Mouse (Mus musculus) forebrain, embryonic 11.5 days (tissue): ENCODE results near the gene Grn. TPM values are rescaled to one million over a fixed set of nuclear protein-coding genes. Genes with fewer than 3 reads are reported as not detected.

Source experiments
- ATAC-seq: fragments of 200-750 bp; cut with Nextera tagmentation; replicated peaks from 2 replicates; pipeline ENCODE4 v1.8.0; 2017; ENCODE audit warnings: moderate TSS enrichment; ENCODE audit not compliant: low FRiP score
- DNase-seq: peaks from one replicate; pipeline ENCODE4 v3.0.0-alpha.2; 2017; ENCODE audit warnings: low spot score
- H3K27ac ChIP-seq: fragments of 300-500 bp; sonication (generic); 2 replicates; pipeline ENCODE4 v1.5.1; 2014; ENCODE audit warnings: low read depth, low read length
- H3K27me3 ChIP-seq: fragments of 300-500 bp; sonication (generic); 2 replicates; pipeline ENCODE4 v1.6.1; 2014; ENCODE audit warnings: mild to moderate bottlenecking, low read length, mixed read lengths; ENCODE audit not compliant: control insufficient read depth, insufficient read depth
- H3K36me3 ChIP-seq: fragments of 300-500 bp; sonication (generic); 2 replicates; pipeline ENCODE4 v1.6.1; 2014; ENCODE audit warnings: mild to moderate bottlenecking, low read length, moderate library complexity, mixed read lengths; ENCODE audit not compliant: control insufficient read depth, insufficient read depth
- H3K4me1 ChIP-seq: fragments of 300-500 bp; sonication (generic); replicated peaks from 2 replicates; pipeline ENCODE4 v1.6.1; 2014; ENCODE audit warnings: low read length, mixed read lengths; ENCODE audit not compliant: control insufficient read depth, insufficient read depth
- H3K4me2 ChIP-seq: fragments of 300-500 bp; sonication (generic); 2 replicates; pipeline ENCODE4 v1.6.1; 2014; ENCODE audit warnings: low read depth, mild to moderate bottlenecking, low read length, moderate library complexity, mixed read lengths; ENCODE audit not compliant: severe bottlenecking
- H3K4me3 ChIP-seq: fragments of 300-500 bp; sonication (generic); 2 replicates; pipeline ENCODE4 v1.5.1; 2014; ENCODE audit warnings: low read depth, low read length
- H3K9ac ChIP-seq: fragments of 300-500 bp; sonication (generic); 2 replicates; pipeline ENCODE4 v1.6.1; 2014; ENCODE audit warnings: low read length
- H3K9me3 ChIP-seq: fragments of 300-500 bp; sonication (generic); 2 replicates; pipeline ENCODE4 v1.6.1; 2016; ENCODE audit warnings: low read length, mixed read lengths; ENCODE audit not compliant: control insufficient read depth
- WGBS: fragments of 180-500 bp; shearing (Covaris S2); extraction: QIAGEN DNeasy Blood & Tissue Kit; methylation state at CpG from one replicate; pipeline ENCODE4 v1.1.7; 2014; 5-methylcytosine and 5-hydroxymethylcytosine counted together
- polyA plus RNA-seq: library from polyadenylated mRNA; unstranded; fragments of >200 nt; fragmentation: Nextera tagmentation; extraction: Ambion mirVana; gene quantifications from 2 replicates; pipeline ENCODE4 v1.2.1, GENCODE M21; 2014

Gene Grn
- polyA plus RNA-seq, 1 experiment from 2014 or later, result 65.7 TPM

DNA sequence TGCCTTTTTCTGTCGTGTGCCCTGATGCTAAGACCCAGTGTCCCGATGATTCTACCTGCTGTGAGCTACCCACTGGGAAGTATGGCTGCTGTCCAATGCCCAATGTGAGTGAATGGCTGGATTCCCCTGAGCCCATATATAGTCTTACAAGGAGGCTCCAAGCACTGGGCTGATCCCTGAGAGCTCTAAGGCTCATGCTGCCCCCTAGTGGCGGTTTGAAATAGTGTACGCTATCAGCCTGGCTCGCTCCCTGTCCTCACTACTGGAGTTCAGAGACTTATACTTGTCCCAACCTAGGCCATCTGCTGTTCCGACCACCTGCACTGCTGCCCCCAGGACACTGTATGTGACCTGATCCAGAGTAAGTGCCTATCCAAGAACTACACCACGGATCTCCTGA is 4.3 kb downstream of the Grn start:
- Histone ChIP-seq H3K9me3 (no peaks in the 10 kb centered on the region), H3K4me1 (peaks cover 18% of the 10 kb centered on the region), H3K27me3 (peaks cover 8% of the 10 kb centered on the region), H3K4me3 (no peak overlapping the region), H3K4me2 (no peak overlapping the region), H3K9ac (no peak overlapping the region), H3K36me3 (no peaks in the 10 kb centered on the region; the same call in none of the 2 replicates), H3K27ac (no peak overlapping the region)
- WGBS, result 11% methylated on average over 7 of the region's 7 CpGs
- DNase-seq (peak; percentile 94), ATAC-seq (no peak)

DNA sequence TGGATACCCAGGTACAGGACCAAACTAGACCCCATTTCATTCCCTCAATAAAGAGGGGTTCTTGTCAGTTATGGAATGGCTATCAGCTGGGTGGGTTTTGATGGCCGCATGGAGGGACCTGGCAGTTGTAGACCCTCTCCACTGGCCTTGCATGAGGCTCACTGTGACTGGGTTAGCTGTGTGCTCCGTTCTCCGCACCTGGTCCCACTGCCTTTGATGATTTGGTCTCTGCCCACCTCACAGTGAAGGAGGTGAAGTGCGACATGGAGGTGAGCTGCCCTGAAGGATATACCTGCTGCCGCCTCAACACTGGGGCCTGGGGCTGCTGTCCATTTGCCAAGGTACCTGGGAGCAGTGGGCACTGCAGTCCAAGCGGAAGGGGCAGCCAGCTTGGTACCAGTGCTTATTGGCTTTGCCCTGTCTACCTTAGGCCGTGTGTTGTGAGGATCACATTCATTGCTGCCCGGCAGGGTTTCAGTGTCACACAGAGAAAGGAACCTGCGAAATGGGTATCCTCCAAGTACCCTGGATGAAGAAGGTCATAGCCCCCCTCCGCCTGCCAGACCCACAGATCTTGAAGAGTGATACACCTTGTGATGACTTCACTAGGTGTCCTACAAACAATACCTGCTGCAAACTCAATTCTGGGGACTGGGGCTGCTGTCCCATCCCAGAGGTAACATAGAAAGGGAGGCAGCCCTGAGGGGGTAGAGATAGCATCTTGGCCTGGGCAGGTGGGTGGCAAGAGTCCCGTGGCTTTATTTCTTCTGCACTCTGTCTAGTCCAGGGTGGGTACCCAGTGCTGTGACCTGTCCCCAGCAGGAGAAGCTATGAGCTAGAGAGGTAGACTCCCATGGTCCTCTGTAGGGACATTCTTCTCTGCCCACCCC is 4.9 kb downstream of the Grn start:
- H3K27ac ChIP-seq, result no peak overlapping the region
- peaks cover 9% of the 10 kb centered on the region for H3K27me3 ChIP-seq
- no peak overlapping the region for H3K4me3 ChIP-seq
- DNase-seq (no peak), ATAC-seq (no peak)
- no peak overlapping the region for H3K9ac ChIP-seq
- H3K4me1 ChIP-seq, result peaks cover 18% of the 10 kb centered on the region
- no peaks in the 10 kb centered on the region for H3K9me3 ChIP-seq
- H3K36me3 ChIP-seq, result no peaks in the 10 kb centered on the region; the same call in none of the 2 replicates
- no peak overlapping the region for H3K4me2 ChIP-seq
- WGBS, result 93% methylated on average over 11 of the region's 11 CpGs

DNA sequence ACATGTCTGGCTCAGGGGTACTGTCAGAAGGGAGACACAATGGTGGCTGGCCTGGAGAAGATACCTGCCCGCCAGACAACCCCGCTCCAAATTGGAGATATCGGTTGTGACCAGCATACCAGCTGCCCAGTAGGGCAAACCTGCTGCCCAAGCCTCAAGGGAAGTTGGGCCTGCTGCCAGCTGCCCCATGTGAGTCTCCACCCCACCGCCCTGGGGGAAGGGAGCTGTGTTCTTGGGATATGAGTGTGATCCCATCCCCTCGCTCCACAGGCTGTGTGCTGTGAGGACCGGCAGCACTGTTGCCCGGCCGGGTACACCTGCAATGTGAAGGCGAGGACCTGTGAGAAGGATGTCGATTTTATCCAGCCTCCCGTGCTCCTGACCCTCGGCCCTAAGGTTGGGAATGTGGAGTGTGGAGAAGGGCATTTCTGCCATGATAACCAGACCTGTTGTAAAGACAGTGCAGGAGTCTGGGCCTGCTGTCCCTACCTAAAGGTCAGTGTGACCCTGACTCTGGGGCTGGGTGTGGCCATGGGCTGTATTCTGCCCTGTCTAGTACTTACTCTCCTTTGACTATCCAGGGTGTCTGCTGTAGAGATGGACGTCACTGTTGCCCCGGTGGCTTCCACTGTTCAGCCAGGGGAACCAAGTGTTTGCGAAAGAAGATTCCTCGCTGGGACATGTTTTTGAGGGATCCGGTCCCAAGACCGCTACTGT is 5.8 kb downstream of the Grn start:
- ATAC-seq (no peak), DNase-seq (no peak)
- 92% methylated on average over 18 of the region's 18 CpGs for WGBS
- no peaks in the 10 kb centered on the region for H3K9me3 ChIP-seq
- peaks cover 18% of the 10 kb centered on the region for H3K4me1 ChIP-seq
- H3K36me3 ChIP-seq, result no peaks in the 10 kb centered on the region; the same call in none of the 2 replicates
- H3K27ac ChIP-seq, result no peak overlapping the region
- no peak overlapping the region for H3K4me2 ChIP-seq
- H3K4me3 ChIP-seq, result no peak overlapping the region
- no peak overlapping the region for H3K9ac ChIP-seq
- H3K27me3 ChIP-seq, result peaks cover 9% of the 10 kb centered on the region

DNA sequence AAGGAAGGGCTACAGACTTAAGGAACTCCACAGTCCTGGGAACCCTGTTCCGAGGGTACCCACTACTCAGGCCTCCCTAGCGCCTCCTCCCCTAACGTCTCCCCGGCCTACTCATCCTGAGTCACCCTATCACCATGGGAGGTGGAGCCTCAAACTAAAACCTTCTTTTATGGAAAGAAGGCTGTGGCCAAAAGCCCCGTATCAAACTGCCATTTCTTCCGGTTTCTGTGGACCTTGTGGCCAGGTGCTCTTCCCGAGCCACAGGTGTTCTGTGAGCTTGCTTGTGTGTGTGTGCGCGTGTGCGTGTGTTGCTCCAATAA is 6.3 kb downstream of the Grn start:
- H3K9me3 ChIP-seq, result no peaks in the 10 kb centered on the region
- H3K4me1 ChIP-seq, result peaks cover 18% of the 10 kb centered on the region
- no peak for DNase-seq
- no peak overlapping the region for H3K4me2 ChIP-seq
- H3K4me3 ChIP-seq, result no peak overlapping the region
- no peaks in the 10 kb centered on the region; the same call in none of the 2 replicates for H3K36me3 ChIP-seq
- peaks cover 9% of the 10 kb centered on the region for H3K27me3 ChIP-seq
- 82% methylated on average over 10 of the region's 10 CpGs for WGBS
- H3K9ac ChIP-seq, result no peak overlapping the region
- H3K27ac ChIP-seq, result no peak overlapping the region
- ATAC-seq, result no peak

DNA sequence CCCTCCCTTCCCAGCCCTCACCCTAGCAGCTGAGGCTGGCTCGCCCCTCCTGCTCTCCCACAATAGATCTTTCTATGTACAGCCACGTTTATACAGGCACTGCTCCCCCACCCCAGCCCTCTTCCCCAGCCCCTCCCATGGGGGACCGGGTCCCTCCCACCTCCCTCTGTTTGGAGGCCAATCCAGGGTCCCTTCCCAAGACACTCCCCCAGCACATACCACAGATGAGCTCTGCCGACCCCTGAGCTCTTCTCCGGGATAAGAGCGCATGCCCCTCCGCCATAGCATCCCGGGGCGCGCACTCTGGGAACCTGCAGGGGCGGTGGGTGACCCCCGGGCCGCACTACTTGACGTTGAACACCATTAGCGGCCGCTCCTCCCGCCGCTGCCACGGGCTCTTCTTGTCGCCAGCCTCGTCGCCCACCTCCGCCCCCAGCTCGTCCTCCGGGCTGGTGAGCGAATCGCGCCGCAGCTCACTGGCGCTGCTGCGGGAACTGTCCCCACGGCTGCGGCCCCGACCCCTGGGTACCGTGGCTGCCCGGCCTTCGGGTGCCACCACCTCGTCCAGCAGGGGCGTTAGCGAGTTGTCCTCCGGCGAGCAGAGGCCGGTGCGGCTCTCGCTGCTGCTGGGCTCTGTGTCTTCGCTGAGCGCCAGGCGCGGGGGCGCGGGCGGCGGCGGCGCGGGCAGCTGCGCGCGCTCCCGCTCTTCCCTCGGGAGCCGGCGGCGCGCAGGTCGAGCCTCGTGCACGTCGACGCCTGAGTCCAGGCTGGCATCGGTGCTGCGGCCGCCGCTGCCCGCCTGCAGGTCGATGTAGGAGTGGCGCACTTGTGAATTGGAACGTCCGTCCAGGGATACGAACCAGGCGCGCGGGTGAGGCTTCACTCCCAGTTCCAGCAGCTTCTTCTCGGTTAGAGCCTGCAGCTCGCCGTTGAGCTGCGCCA is 7.3 kb downstream of the Grn start:
- Histone ChIP-seq H3K4me2 (peak overlapping the region; percentile 63), H3K4me1 (peaks cover 18% of the 10 kb centered on the region), H3K36me3 (no peaks in the 10 kb centered on the region; the same call in none of the 2 replicates), H3K27me3 (peaks cover 9% of the 10 kb centered on the region), H3K4me3 (peak overlapping the region; percentile 30), H3K27ac (no peak overlapping the region; the same call in 1 of the 2 replicates), H3K9ac (peak overlapping the region; percentile 49), H3K9me3 (no peaks in the 10 kb centered on the region)
- DNase-seq (peak; percentile 85), ATAC-seq (peak; percentile 30; the same call in 1 of the 2 replicates)
- WGBS, result 5% methylated on average over 85 of the region's 87 CpGs

DNA sequence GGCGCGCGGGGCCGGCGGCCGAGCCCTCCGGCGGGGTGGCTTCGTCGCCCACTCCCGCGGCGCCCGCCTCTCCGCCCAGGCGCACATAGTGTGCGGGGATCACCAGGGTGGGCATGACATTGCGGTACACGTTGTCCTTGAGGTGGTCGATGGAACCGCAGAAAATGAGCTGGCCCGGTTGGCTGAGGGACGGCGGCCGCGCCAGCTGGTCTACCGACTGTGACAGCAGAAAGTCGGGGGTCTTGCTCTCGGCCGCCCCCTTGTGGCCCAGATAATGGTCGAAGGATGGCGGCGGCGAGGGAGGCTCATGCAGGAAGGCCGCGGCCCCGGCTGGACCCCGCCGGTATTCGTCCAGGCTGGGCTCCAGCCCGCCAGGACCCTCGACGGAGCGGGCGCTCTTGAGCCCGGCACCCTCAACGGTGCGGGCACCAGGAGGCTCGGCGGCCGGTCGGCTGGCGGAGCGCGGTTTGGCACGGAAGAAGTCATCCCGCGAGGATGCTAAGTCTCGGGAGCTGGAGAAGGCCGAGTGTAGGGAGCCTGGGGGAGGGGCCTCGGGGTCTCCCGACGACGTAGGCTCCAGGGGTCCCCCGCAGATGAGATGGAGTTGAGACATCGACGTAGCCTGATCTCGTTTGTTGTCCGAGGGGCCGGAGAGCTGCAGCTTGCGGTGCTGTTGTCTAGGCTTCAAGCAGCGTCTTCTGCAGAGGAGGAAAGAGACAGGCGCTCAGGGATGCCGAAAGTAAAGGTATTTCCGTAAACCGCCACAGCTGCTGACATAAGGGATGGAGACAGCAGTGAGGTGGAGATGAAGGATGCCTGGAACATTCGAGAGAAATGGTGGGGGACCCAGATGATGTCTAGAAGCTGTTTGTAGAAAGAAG is 8.3 kb downstream of the Grn start:
- ATAC-seq, result peak; percentile 52
- Histone ChIP-seq H3K27ac (no peak overlapping the region), H3K4me2 (peak overlapping the region; percentile 63), H3K9me3 (no peaks in the 10 kb centered on the region), H3K9ac (peak overlapping the region; percentile 49), H3K27me3 (peaks cover 9% of the 10 kb centered on the region), H3K4me3 (peak overlapping the region; percentile 30), H3K36me3 (peaks cover 3% of the 10 kb centered on the region), H3K4me1 (peaks cover 18% of the 10 kb centered on the region)
- peak; percentile 97 for DNase-seq
- WGBS, result 8% methylated on average over 76 of the region's 77 CpGs

DNA sequence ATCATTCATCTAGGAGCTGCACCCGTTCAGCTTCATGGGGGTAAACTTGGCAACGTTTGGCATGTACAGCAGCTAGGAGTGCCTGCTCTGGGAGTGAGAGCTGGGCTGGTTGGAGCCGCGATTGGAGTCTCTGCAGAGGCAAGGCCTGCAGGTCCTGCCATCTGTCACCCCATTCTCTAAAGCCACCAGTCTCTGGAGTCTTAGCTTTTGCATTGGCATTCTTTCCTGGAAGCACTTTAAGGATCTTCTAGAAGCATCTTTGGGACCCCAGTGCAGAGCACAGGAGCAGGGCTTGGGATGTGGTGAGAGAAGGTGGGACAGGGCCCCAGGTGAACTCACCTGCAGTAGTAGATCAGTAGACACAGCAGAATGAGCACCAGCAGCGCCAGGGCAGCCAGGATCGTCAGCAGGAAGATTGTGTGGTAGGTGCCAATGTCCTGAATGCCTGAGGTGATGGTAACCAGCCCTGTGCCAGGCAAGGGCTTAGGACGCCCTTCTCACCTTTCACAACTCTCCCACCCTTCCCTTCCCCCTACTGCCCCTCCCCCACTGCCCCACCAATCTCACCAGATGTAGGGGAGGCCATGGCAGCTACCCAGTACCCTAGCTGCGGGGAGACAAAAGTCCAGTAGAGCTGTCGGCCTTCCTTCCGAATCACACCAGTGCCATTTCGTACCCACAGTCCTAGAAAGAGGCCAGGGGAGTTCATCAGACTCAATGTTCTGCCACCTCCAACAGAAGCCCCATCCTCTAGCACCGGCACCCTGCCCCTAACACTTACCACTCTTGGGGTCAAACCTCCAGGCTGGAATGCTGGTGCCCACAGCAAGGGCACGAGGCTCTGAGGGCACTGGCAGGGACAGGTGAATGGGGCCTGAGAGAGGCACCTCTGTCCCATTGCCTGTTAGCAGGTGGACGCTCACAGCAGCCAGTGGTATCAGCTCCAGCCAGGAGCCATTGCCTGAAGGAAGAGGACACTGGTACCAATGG is 9.3 kb downstream of the Grn start:
- Histone ChIP-seq H3K27me3 (peaks cover 9% of the 10 kb centered on the region), H3K4me2 (no peak overlapping the region; the same call in 1 of the 2 replicates), H3K36me3 (peaks cover 4% of the 10 kb centered on the region), H3K27ac (no peak overlapping the region), H3K4me1 (peaks cover 18% of the 10 kb centered on the region), H3K9me3 (no peaks in the 10 kb centered on the region), H3K4me3 (no peak overlapping the region), H3K9ac (no peak overlapping the region)
- DNase-seq (no peak), ATAC-seq (no peak)
- WGBS, result 80% methylated on average over 14 of the region's 14 CpGs
